Mouse (Mus musculus): ENCODE data around the gene Gm6803. TPM values are rescaled to one million over a fixed set of nuclear protein-coding genes. Genes with fewer than 3 reads are reported as not detected.
"Not testable (repeated sequence)": the region's sequence is repeated elsewhere in the genome, so short reads cannot be mapped to it uniquely, and the experiment has no call there.

Gene Gm6803
- not detected in 2 replicates for polyA plus RNA-seq (2012; rRNA removed)

DNA sequence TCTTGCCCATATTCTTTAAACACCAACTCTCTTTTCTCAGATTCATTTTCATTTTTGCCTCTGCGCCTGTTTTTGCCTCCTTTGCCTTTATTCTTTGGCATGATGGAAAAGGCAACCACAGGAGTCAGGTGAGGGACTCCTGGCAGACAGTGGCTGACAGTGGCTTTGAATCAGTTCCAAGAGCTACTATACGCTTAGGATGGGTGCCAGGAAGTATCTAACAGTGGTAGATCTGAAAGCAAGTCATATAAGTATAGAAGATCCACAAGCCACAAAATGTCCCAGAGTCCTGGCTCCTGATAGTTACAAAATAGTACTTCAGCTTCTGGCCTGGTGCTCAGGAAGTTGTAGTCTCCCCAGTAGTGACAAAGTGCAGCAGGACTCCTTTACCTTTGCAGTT lies at the start of gene Gm6803:
Gm6803 (minus strand) TSS at position 101 of the 400 bp plus-strand sequence.
- H3K4me1 ChIP-seq (ENCODE audit: control insufficient read depth, insufficient read depth, low read length); H3K27ac ChIP-seq (ENCODE audit: insufficient read depth, low read length); DNase-seq; H3K4me3 ChIP-seq (replicated peaks; ENCODE audit: insufficient read depth, low read depth, low read length); H3K27me3 ChIP-seq (ENCODE audit: control insufficient read depth, insufficient read depth, low read length): not testable (repeated sequence)
- 68% methylated on average over 2 of the region's 2 CpGs for WGBS

DNA sequence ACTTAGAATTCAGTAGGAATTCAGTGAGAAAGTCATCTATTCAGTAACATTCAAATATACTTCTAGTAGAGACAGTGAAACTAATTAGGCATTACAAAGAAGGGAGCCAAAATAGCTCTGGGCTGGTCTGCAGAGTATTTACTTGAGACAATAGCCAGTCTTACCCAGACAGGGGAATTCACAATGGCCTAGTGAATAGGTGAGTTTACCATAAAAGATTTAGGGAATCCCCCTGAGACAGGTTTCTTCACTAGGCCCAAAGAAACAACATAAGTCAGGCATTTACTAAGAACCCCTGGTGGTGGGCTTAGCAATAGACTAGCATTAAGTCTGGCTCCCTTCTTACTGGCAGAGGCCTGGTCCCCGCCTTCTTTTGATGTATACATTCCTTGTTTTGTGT lies 26.7 kb upstream of the Gm6803 start:
- not testable (repeated sequence) for H3K27me3 ChIP-seq (ENCODE audit: control insufficient read depth, insufficient read depth, low read length); H3K4me3 ChIP-seq (replicated peaks; ENCODE audit: insufficient read depth, low read depth, low read length); H3K27ac ChIP-seq (ENCODE audit: insufficient read depth, low read length); H3K4me1 ChIP-seq (ENCODE audit: control insufficient read depth, insufficient read depth, low read length); DNase-seq
- WGBS = 55% methylated on average over 1 of the region's 1 CpGs

DNA sequence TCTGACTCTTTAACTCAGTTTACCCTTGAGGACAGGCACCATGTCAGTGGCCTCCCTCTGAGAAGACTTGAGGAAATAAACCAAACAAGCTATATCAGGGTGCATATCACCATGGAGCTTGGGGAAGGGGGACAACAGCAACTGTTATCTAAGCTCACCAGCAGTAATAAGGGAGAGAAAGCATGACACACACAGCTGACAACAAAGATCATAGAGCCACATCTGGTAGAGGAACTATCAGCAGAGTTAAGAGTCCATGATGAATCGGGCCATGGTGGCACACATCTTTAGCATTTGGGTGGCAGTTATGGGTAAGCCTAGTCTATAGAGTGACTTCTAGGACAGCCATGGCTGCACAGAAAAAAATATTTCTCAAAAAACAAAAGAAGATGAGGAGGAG lies 21.1 kb upstream of the Gm6803 start:
- not testable (repeated sequence) for H3K4me1 ChIP-seq (ENCODE audit: control insufficient read depth, insufficient read depth, low read length); H3K27me3 ChIP-seq (ENCODE audit: control insufficient read depth, insufficient read depth, low read length); DNase-seq; H3K4me3 ChIP-seq (replicated peaks; ENCODE audit: insufficient read depth, low read depth, low read length); H3K27ac ChIP-seq (ENCODE audit: insufficient read depth, low read length)
- WGBS = 100% methylated on average over 1 of the region's 1 CpGs

DNA sequence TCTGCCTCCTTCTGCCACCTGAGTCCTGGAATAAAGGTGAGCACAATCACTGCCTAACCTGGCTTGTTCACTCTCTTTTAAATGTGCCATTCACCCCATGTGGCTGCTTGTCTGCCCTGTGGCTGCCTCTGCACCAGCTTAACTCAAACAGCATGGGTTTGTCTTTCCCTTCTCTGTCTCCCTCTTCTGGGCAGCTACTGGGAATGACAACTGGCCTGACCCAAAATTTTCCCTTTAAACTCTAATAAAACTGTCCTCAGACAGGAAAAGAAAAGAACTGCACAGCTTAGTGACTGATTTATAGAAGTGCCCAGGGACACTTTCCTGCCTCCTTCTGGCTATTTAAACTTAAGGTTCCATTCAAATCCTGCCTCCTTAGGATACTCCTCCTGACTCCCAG lies 20.5 kb upstream of the Gm6803 start:
- not testable (repeated sequence) for H3K27me3 ChIP-seq (ENCODE audit: control insufficient read depth, insufficient read depth, low read length); H3K27ac ChIP-seq (ENCODE audit: insufficient read depth, low read length); DNase-seq; H3K4me1 ChIP-seq (ENCODE audit: control insufficient read depth, insufficient read depth, low read length); H3K4me3 ChIP-seq (replicated peaks; ENCODE audit: insufficient read depth, low read depth, low read length)

DNA sequence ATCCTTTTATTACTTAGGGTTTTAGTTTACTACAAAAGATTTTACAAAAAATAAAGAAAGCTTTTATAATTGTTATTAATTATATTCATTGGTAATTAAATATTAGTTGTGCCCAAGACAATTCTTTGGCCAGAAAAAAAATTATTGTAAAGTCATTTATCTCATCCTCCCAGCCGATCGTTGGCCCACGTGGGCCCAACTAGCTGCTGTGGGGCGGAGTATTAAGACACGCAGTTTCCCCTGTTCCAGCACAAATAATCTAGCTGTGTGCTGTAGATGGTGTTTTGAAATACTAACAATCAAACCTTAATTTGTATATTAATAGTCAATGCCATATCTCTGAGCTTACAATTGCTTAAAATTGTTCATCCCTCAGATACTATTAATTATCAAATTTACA lies 13.7 kb upstream of the Gm6803 start:
- not testable (repeated sequence) for H3K27me3 ChIP-seq (ENCODE audit: control insufficient read depth, insufficient read depth, low read length); H3K4me1 ChIP-seq (ENCODE audit: control insufficient read depth, insufficient read depth, low read length); DNase-seq; H3K27ac ChIP-seq (ENCODE audit: insufficient read depth, low read length); H3K4me3 ChIP-seq (replicated peaks; ENCODE audit: insufficient read depth, low read depth, low read length)
- WGBS = 89% methylated on average over 5 of the region's 5 CpGs

DNA sequence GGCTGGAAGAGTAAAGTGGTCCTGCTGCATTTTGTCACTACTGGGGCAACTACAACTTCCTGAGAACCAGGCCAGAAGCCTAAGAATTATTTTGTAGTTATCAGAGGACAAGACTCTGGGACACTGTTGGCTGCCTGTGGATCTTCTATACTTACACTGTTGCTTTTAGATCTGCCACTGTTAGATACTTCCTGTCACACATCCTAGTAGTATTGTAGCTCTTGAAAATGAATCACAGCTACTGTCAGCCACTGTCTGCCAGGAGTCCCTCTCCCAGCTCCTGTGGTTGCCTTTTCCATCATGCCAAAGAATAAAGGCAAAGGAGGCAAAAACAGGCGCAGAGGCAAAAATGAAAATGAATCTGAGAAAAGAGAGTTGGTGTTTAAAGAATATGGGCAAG lies 8.1 kb upstream of the Gm6803 start, which contains the start of gene Gm2056:
Gm2056 (plus strand) TSS at position 301 of the 400 bp plus-strand sequence.
- DNase-seq; H3K4me3 ChIP-seq (replicated peaks; ENCODE audit: insufficient read depth, low read depth, low read length); H3K4me1 ChIP-seq (ENCODE audit: control insufficient read depth, insufficient read depth, low read length); H3K27ac ChIP-seq (ENCODE audit: insufficient read depth, low read length); H3K27me3 ChIP-seq (ENCODE audit: control insufficient read depth, insufficient read depth, low read length): not testable (repeated sequence)
- 76% methylated on average over 1 of the region's 1 CpGs for WGBS

DNA sequence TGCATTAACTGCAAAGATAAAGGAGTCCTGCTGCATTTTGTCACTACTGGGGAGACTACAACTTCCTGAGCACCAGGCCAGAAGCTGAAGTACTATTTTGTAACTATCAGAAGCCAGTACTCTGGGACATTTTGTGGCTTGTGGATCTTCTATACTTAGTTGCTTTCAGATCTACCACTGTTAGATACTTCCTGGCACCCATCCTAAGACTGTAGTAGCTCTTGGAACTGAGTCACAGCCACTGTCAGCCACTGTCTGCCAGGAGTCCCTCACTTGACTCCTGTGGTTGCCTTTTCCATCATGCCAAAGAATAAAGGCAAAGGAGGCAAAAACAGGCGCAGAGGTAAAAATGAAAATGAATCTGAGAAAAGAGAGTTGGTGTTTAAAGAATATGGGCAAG lies 7.0 kb downstream of the Gm6803 start, which contains the start of gene Gm2075:
Gm2075 (plus strand) TSS at position 301 of the 400 bp plus-strand sequence.
- no CpG with 5 or more reads among the region's 1 CpGs for WGBS
- not testable (repeated sequence) for H3K27ac ChIP-seq (ENCODE audit: insufficient read depth, low read length); DNase-seq

DNA sequence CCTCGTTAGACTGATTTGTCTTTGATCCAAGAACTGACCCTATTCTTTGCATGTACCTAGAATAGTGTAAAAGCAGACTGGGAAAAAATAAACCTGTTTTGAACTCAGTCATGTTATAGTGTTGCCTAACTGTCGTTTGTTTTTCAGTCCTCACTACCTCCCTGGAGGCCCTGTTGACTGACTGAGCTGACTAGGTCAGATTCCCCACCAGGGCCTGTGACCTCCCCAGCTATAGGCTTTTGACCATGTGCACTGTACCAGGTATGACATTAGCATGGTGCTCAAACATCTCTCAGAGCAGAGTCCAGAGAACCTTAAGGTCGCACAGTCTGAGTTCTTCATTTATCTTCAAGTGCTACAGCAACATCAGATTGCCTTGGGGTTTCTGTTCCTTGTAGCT lies 14.5 kb downstream of the Gm6803 start:
- DNase-seq = not testable (repeated sequence)
- 69% methylated on average over 3 of the region's 3 CpGs for WGBS

More for the DNA sequence above, 7.0 kb downstream of the Gm6803 start, which contains the start of gene Gm2075:
- not testable (repeated sequence) for H3K4me3 ChIP-seq (replicated peaks; ENCODE audit: insufficient read depth, low read depth, low read length); H3K4me1 ChIP-seq (ENCODE audit: control insufficient read depth, insufficient read depth, low read length); H3K27me3 ChIP-seq (ENCODE audit: control insufficient read depth, insufficient read depth, low read length)

DNA sequence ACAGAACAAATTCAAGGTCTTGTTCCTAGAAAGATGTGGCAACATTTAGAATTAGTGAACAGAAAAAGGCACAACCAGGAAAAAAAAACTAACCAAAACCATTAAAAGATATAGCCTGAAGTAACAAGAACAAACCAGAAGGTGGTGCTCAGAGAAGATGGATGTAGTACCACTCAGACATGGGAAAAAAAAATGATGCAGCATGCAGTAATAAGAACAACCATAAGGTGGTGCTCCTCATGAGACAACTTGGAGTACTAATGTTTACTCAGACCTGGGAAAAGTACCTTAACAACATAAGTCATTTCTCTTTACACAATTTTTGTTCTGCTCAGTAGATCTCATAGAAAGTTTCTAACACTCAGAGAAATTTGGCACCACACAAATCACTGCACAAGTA lies 34.6 kb downstream of the Gm6803 start:
- H3K4me1 ChIP-seq (ENCODE audit: control insufficient read depth, insufficient read depth, low read length); H3K27ac ChIP-seq (ENCODE audit: insufficient read depth, low read length); H3K27me3 ChIP-seq (ENCODE audit: control insufficient read depth, insufficient read depth, low read length); H3K4me3 ChIP-seq (replicated peaks; ENCODE audit: insufficient read depth, low read depth, low read length); DNase-seq: not testable (repeated sequence)

More for the DNA sequence above, 14.5 kb downstream of the Gm6803 start:
- not testable (repeated sequence) for H3K4me3 ChIP-seq (replicated peaks; ENCODE audit: insufficient read depth, low read depth, low read length); H3K4me1 ChIP-seq (ENCODE audit: control insufficient read depth, insufficient read depth, low read length); H3K27me3 ChIP-seq (ENCODE audit: control insufficient read depth, insufficient read depth, low read length); H3K27ac ChIP-seq (ENCODE audit: insufficient read depth, low read length)

Other genes starting within 250 kb of the Gm6803 start
- gene Gm21319, start 243.0 kb downstream of the Gm6803 start, polyA plus RNA-seq (2012; rRNA removed) = not detected in 2 replicates
- not detected in 2 replicates for gene Gm21936, start 223.3 kb downstream of the Gm6803 start, polyA plus RNA-seq (2012; rRNA removed)
- gene BB287469, start 202.2 kb downstream of the Gm6803 start, polyA plus RNA-seq (2012; rRNA removed) = not detected in 2 replicates
- not detected in 2 replicates for gene Gm2001, start 176.4 kb downstream of the Gm6803 start, polyA plus RNA-seq (2012; rRNA removed)
- not detected in 2 replicates for gene Gm2016, start 144.7 kb downstream of the Gm6803 start, polyA plus RNA-seq (2012; rRNA removed)
- gene Gm2022, start 123.4 kb downstream of the Gm6803 start, polyA plus RNA-seq (2012; rRNA removed) = not detected in 2 replicates
- not detected in 2 replicates for gene Gm2035, start 98.9 kb downstream of the Gm6803 start, polyA plus RNA-seq (2012; rRNA removed)
- gene Gm2042, start 64.7 kb downstream of the Gm6803 start, polyA plus RNA-seq (2012; rRNA removed) = not detected in 2 replicates
- gene Gm2075, start 6.9 kb downstream of the Gm6803 start, polyA plus RNA-seq (2012; rRNA removed) = not detected in 2 replicates
- not detected in 2 replicates for gene Gm2056, start 8.2 kb upstream of the Gm6803 start, polyA plus RNA-seq (2012; rRNA removed)
- gene Gm16368, start 64.9 kb upstream of the Gm6803 start, polyA plus RNA-seq (2012; rRNA removed) = not detected in 2 replicates
- gene Gm10436, start 163.3 kb upstream of the Gm6803 start, polyA plus RNA-seq (2012; rRNA removed) = not detected in 2 replicates
- gene Gm8332, start 231.3 kb upstream of the Gm6803 start, polyA plus RNA-seq (2012; rRNA removed) = not detected in 2 replicates